Mouse (Mus musculus) G1E (cell line): ENCODE measurements around the gene Arhgap11a. TPM values are rescaled to one million over a fixed set of nuclear protein-coding genes. Genes with fewer than 3 reads are reported as not detected.

Source experiments
- ATAC-seq: 2 replicates; pipeline ENCODE4 v1.8.0; 2016; ENCODE audit warnings: mild to moderate bottlenecking; ENCODE audit not compliant: insufficient number of reproducible peaks, poor library complexity, low FRiP score, severe bottlenecking; ENCODE audit errors: extremely low read depth
- DNase-seq: peaks from one replicate; pipeline ENCODE4 v3.0.0; 2012; ENCODE audit warnings: low spot score
- H3K27me3 ChIP-seq: 2 replicates; pipeline ENCODE4 v1.6.1; 2012; ENCODE audit warnings: mild to moderate bottlenecking, low read length, inconsistent platforms; ENCODE audit not compliant: insufficient read depth
- H3K36me3 ChIP-seq: replicated peaks from 2 replicates; pipeline ENCODE3; 2012; ENCODE audit warnings: mild to moderate bottlenecking, inconsistent platforms
- H3K4me1 ChIP-seq: 2 replicates; pipeline ENCODE4 v1.6.1; 2012; ENCODE audit warnings: low read depth, low read length, inconsistent platforms, mixed read lengths; ENCODE audit not compliant: insufficient read depth
- H3K4me3 ChIP-seq: 2 replicates; pipeline ENCODE4 v1.5.1; 2012; ENCODE audit warnings: low read depth, mild to moderate bottlenecking, inconsistent platforms, low read length, moderate library complexity, mixed read lengths
- H3K9me3 ChIP-seq: replicated peaks from 2 replicates; pipeline ENCODE4 v1.6.1; 2012; ENCODE audit warnings: inconsistent platforms
- CTCF ChIP-seq: IDR thresholded peaks from 2 replicates; pipeline ENCODE4 v1.5.1; 2012; ENCODE audit warnings: low read depth, low read length, inconsistent platforms, mixed read lengths
- GATA1 ChIP-seq: IDR thresholded peaks from 2 replicates; pipeline ENCODE4 v1.6.1; 2012; ENCODE audit warnings: borderline replicate concordance, low read length, inconsistent platforms, mixed read lengths
- GATA2 ChIP-seq: IDR thresholded peaks from 2 replicates; pipeline ENCODE4 v1.6.1; 2012; ENCODE audit warnings: low read depth, low read length, inconsistent platforms, borderline replicate concordance
- POLR2AphosphoS5 ChIP-seq: IDR thresholded peaks from 2 replicates; pipeline ENCODE4 v1.6.1; 2012; ENCODE audit warnings: low read depth, low read length, inconsistent platforms; ENCODE audit not compliant: insufficient replicate concordance
- TAL1 ChIP-seq: conservative IDR thresholded peaks from 2 replicates; pipeline ENCODE4 v1.6.1; 2012; ENCODE audit warnings: low read depth, low read length, inconsistent platforms, mixed read lengths
- polyA plus RNA-seq: library from polyadenylated mRNA; stranded (reverse); fragments of >175 nt; gene quantifications from 2 replicates; pipeline ENCODE4 v1.2.3, GENCODE M21; 2012
- total RNA-seq, 2 experiments: library from RNA; stranded (forward) in 1 of 2; stranded (reverse) in 1 of 2; fragments of 200-1000 nt in 1 of 2; fragments of >200 nt in 1 of 2; fragmentation: Nextera tagmentation in 1 of 2; gene quantifications; 2 replicates each; pipeline ENCODE4 v1.2.3; 2014 to 2017

The Arhgap11a gene
- total and polyA plus RNA-seq, 3 experiments: 19.0 to 85.7 (median 50.5) TPM

DNA sequence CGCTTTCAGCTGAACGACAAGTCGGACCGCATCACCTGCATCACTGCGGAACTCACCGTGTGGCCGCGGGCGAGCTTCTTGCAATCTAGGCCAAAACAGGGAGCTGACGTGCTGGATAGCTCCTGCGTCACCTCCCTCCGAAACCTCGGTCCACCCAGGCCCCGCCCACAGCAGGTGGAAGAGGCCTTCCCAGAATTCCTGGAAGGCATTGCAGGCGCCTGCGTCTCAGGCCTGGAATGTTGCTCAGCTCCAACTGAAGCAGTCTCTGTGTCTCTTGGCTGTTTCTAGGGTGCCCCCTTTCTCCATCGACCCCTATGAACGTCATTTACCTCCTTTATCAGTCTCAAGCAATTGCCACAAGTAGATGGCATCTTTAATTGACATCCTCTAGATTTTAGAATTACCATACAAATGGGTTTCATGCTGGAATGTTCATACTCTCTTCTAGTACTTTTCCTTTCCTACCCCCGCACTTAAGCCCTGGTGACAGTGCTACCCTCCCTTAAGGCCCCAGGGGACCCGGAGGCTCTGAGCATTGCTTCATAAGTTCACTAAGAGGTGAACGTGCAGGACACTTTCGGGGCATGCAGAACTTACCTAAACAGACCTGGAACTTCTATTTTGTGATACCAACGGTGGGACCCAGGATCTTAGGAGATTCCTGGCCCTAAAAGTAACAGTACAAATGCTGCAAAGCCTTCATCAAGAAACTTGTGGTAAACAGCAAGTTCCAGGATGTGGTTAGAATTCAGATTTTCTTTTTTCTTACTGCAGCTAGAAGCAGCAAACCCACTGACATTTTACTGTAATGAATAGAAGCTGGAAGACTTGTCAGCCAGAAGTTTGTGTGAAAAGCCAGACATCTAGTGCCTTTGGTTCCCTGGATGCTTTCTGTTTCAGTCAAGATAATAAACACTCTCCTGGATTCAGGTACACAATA is 19.2 kb downstream of the Arhgap11a start, which contains the start of gene Scg5:
Gene Scg5 (minus strand): TSS at position 179 of the 940 bp plus-strand sequence.
- no peaks in the 10 kb centered on the region for H3K27me3 ChIP-seq
- peaks cover 12% of the 10 kb centered on the region; the same call in 1 of the 2 replicates for H3K4me1 ChIP-seq
- H3K36me3 ChIP-seq: peaks cover 76% of the 10 kb centered on the region
- no peak within 1 kb of the TSS for H3K4me3 ChIP-seq
- TF ChIP-seq GATA1 (no peak), POLR2AphosphoS5 (no peak), GATA2 (no peak), CTCF (no peak), TAL1 (no peak)
- DNase-seq (no peak), ATAC-seq (no peak)
- no peaks in the 10 kb centered on the region for H3K9me3 ChIP-seq

DNA sequence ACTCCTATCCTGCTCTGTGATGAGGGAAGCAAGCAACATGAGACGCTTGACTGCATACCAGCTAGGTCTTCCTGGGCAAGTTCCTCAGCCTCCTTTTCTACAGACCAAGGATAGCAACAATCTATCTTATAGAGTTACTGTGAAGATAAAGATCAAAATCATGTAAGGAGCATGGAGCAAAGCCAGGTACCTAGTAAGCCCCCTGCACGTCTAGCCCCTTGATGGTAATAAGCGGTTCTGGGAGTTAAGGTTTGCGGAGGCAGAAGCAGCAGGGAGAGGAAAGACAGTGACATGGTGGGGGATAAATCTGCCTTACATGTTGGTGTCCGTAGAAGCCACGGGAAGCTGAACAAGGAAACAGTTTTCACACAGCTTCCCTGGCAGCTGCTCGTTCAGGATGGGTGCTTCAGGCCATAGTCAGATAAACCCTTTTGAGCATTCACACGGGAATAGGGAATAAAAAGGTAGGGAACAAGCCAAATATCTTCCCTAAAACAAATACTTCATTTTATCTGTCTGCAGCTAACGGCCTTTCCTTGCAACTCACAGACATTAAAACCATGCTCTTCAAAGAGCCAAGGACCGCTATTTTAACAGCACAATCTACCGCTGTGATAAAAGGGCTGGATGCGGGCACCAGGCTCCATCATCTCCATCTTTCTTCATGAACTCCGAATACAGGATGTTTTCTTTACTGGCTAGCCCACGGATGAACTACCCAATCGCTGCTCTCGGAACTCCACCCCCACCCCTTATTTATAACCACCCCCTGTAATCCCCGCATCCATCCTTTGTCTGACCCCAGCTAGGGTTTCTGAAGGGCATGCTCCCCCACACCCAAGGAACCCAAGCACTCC is 20.1 kb downstream of the Arhgap11a start:
- peaks cover 68% of the 10 kb centered on the region for H3K36me3 ChIP-seq
- TF ChIP-seq GATA2: no peak

DNA sequence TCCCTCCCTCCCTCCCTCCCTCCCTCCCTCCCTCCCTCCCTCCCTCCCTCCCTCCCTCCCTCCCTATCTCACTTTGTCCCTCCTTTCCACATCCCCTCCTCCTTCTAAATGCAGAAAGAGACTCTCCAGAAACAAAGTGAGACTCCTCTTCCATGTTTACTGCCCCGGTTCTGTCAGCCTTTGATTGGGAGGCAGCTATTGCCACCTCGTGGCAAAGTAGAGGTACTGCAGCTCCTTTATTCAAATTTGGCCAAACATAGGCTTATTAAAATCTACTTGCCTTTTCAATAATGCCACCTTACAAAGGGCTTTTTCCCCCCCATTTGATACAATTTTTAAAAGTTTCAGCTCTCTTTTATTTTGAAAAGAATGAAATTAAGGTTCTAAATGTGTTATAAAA is 24.6 kb downstream of the Arhgap11a start:
- H3K9me3 ChIP-seq: no peaks in the 10 kb centered on the region
- H3K27me3 ChIP-seq: no peaks in the 10 kb centered on the region
- DNase-seq (peak; percentile 28), ATAC-seq (no peak)
- peaks cover 50% of the 10 kb centered on the region for H3K36me3 ChIP-seq
- peaks cover 7% of the 10 kb centered on the region; the same call in 1 of the 2 replicates for H3K4me1 ChIP-seq
- TF ChIP-seq GATA2 (no peak), CTCF (peak; percentile 59)
- H3K4me3 ChIP-seq: no peak overlapping the region

More for the DNA sequence above, 20.1 kb downstream of the Arhgap11a start:
- Histone ChIP-seq H3K4me3 (no peak overlapping the region), H3K4me1 (peaks cover 7% of the 10 kb centered on the region; the same call in 1 of the 2 replicates), H3K9me3 (no peaks in the 10 kb centered on the region), H3K27me3 (no peaks in the 10 kb centered on the region)
- DNase-seq: no peak
- ATAC-seq: no peak

DNA sequence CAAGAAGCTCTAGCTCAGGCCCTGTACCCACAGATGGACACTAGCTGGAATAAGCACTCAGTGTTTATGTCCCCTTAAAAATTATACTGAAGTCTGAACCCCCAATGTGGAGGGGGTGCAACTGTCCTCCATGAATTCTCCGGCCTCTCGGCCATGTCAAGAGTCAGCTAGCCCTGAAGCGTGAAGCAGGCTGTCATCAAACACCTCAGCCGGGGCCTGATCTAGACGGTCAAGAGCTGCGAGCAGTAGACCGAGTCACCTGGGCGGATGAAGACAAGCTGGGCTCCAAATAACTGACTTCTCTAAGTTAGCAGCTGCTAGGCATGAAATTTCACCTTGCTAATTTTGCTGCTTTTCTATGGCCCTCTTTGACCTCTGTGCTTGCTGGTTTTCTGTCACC is 26.1 kb downstream of the Arhgap11a start:
- Histone ChIP-seq H3K27me3 (no peaks in the 10 kb centered on the region), H3K4me1 (peaks cover 7% of the 10 kb centered on the region; the same call in 1 of the 2 replicates), H3K9me3 (no peaks in the 10 kb centered on the region), H3K4me3 (no peak overlapping the region), H3K36me3 (peaks cover 38% of the 10 kb centered on the region)
- DNase-seq (no peak), ATAC-seq (no peak)
- TF ChIP-seq TAL1 (no peak), GATA2 (no peak), GATA1 (no peak), CTCF (no peak), POLR2AphosphoS5 (no peak)

DNA sequence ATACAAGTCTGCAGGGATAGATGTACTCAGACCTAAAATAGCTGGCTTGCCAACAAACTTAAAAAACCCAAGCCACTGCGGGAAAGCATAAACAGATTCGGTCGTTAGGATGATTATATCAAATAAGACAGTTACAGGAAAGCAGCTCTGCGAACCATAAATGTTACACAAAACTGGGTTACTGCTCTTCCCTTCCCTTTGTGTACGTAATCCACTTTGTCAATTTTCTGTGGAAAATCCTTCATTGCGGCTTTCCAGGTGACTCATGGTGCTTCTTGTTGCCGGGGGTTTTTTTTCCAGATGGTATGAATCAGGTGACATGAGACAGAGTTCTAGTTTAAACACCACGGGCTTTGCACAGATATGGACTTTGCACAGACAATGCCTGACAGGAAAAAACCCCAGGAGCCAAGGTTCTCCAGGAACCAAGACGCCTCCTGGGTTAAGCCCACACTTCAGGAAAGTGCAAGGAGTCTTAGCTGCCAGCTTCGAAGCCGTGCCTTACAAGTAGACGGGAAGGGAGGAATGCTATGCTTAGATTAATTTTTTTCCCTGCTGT is 27.2 kb downstream of the Arhgap11a start:
- no peak for ATAC-seq
- H3K36me3 ChIP-seq: peaks cover 33% of the 10 kb centered on the region
- H3K27me3 ChIP-seq: no peaks in the 10 kb centered on the region
- H3K4me1 ChIP-seq: peaks cover 6% of the 10 kb centered on the region; the same call in 1 of the 2 replicates
- 0 out of 2 replicates have a peak, but pooled peaks cover 2% of the 10 kb centered on the region for H3K9me3 ChIP-seq
- no peak for DNase-seq
- TF ChIP-seq TAL1 (no peak), GATA2 (no peak), CTCF (no peak), GATA1 (no peak), POLR2AphosphoS5 (no peak)
- H3K4me3 ChIP-seq: no peak overlapping the region

DNA sequence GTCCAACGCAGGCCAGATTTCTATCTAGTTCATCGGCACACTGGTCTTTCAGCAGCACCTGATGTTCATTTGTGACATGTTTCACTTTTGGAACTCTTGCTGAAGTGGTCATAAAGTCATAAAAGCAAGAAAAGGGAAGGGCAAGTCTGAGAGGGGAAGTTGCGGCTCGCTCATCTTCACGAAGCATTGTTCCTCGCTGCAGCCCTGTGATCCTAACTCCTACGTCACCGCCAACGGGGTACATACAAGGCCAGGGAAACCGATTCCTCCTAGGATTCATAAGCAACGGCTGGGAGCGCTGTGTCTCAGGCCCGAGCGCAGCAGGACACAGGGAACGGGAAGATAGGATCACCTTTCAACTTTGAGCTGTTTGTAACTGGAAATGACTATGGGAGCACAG is 28.3 kb downstream of the Arhgap11a start:
- DNase-seq: no peak
- Histone ChIP-seq H3K36me3 (peaks cover 27% of the 10 kb centered on the region), H3K27me3 (no peaks in the 10 kb centered on the region), H3K9me3 (0 out of 2 replicates have a peak, but pooled peaks cover 2% of the 10 kb centered on the region), H3K4me3 (no peak overlapping the region), H3K4me1 (no peaks in the 10 kb centered on the region)
- no peak for ATAC-seq
- TF ChIP-seq GATA2 (no peak), TAL1 (no peak)
